Mouse (Mus musculus) forelimb bud, embryonic 11.5 days (tissue): Measurements from ENCODE around the gene Thap3.

Experiments
- DNase-seq: peaks from one replicate; pipeline ENCODE4 v3.0.0-alpha.2; 2012; ENCODE audit warnings: low read depth, low spot score

Gene Thap3

GRCm38 (mm10) chr4:151985886-151986285, 2.9 kb downstream of the Thap3 start:
- DNase-seq: no peak

- DNase-seq: no peak
Observed at GRCm38 (mm10) chr4:151983560-151983959, 5.2 kb downstream of the Thap3 start.

GRCm38 (mm10) chr4:151983043-151983442, 5.8 kb downstream of the Thap3 start:
- DNase-seq: no peak

- DNase-seq: peak; percentile 76
Observed at GRCm38 (mm10) chr4:151981363-151981762, 7.4 kb downstream of the Thap3 start.

GRCm38 (mm10) chr4:151980699-151981098, 8.1 kb downstream of the Thap3 start:
- no peak for DNase-seq

- peak; percentile 69 for DNase-seq
Observed at GRCm38 (mm10) chr4:151977748-151978147, 11.0 kb downstream of the Thap3 start.

- peak; percentile 52 for DNase-seq
Observed at GRCm38 (mm10) chr4:151975441-151975840, 13.4 kb downstream of the Thap3 start.

GRCm38 (mm10) chr4:151972221-151972967, 16.4 kb downstream of the Thap3 start:
- DNase-seq: peak; percentile 59

GRCm38 (mm10) chr4:151968204-151968921, 20.4 kb downstream of the Thap3 start:
- no peak for DNase-seq

GRCm38 (mm10) chr4:151962817-151963216, 26.0 kb downstream of the Thap3 start:
- DNase-seq: no peak

GRCm38 (mm10) chr4:151960513-151960854, 28.3 kb downstream of the Thap3 start:
- DNase-seq: no peak

GRCm38 (mm10) chr4:151959849-151960512, 28.8 kb downstream of the Thap3 start:
- no peak for DNase-seq

GRCm38 (mm10) chr4:151957584-151958315, 31.0 kb downstream of the Thap3 start:
- DNase-seq: no peak

- DNase-seq: no peak
Observed at GRCm38 (mm10) chr4:151955791-151956190, 33.0 kb downstream of the Thap3 start.

- no peak for DNase-seq
Observed at GRCm38 (mm10) chr4:151953209-151953608, 35.6 kb downstream of the Thap3 start.

- no peak for DNase-seq
Observed at GRCm38 (mm10) chr4:151948497-151949471, 40.0 kb downstream of the Thap3 start.

GRCm38 (mm10) chr4:151946211-151946610, 42.6 kb downstream of the Thap3 start:
- no peak for DNase-seq

- no peak for DNase-seq
Observed at GRCm38 (mm10) chr4:151938089-151938488, 50.7 kb downstream of the Thap3 start.

GRCm38 (mm10) chr4:151937441-151937840, 51.4 kb downstream of the Thap3 start:
- DNase-seq: no peak

- no peak for DNase-seq
Observed at GRCm38 (mm10) chr4:151934215-151934572, 54.6 kb downstream of the Thap3 start.
